ENCODE assay signal across 8 mouse cellular contexts in the genomic region with DNA sequence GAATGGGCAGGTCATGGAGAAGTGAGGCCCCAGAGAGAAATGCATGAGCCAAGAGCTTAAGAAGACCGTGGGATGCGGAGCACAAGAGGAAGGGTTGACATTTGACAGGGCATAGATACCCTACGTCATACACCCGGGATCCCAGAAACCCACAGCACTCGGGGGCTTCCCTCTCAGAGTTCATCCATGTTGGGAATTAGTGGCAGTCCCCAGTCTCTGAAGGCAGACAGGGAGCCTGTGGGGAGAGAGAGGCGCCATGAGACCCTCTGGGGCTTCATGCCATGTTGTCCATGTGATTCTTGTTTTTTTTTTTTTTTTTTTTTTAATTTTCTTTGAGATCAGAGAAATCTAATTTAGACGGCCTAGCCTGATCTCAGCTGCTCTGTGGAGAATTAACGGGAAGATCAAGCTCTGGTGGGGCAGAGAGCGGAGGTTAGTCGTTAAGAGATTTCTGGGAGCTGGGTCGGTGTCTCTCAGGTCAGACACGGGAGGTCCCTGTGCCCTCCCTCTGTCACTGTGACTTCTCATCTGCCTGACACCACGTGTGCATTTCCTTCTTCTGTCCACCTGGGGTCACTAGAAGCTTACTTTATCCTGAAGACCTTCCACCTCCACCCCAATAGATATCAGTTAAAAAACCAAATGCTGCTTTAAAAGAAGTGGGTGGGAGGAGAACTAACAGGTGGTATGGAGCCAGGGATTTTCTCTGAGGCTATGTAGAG. TPM values are rescaled to one million over a fixed set of nuclear protein-coding genes. Genes with fewer than 3 reads are reported as not detected.
DNase-seq lines count a peak whose midpoint lies in the region; ATAC-seq lines count a peak whose summit lies in the region.

No protein-coding gene starts in this region.

- peak; percentile 38 for DNase-seq in adrenal gland, postnatal 10 days
- no peak for DNase-seq in adrenal gland, adult 18-20 months (ENCODE audit: low spot score in 2 of 2)
- peak; percentile 43 to 54 for DNase-seq in layer of hippocampus, adult 8-10 months (ENCODE audit: low spot score in 2 of 2)
- DNase-seq in layer of hippocampus, adult 9-10 months (ENCODE audit: low spot score), result no peak
- DNase-seq in T-cell, adult 2 months (ENCODE audit: low spot score), result peak; percentile 6
- peak; percentile 59 for DNase-seq in forelimb bud, embryonic 11.5 days (ENCODE audit: low read depth, low spot score)
- DNase-seq in lung, postnatal 10 days, result peak; percentile 64

- no peak for ATAC-seq in inflammation-experienced regulatory T-cells, adult 6 months

RNA-seq across cellular contexts. Expression of gene Nnmt, which starts 40.1 kb away (rescaled TPM):
- total RNA-seq in adrenal gland, postnatal 10 days (2021), result 10 to 100 TPM; 13.9 to 20.8 TPM
- total RNA-seq in adrenal gland, adult 18-20 months (2021), result 10 to 100 TPM; 24.5 to 55.3 TPM
- 1 to 10 TPM; 1.5 to 2.9 (median 2.6) TPM for total RNA-seq in layer of hippocampus, adult 8-10 months (2022)
- under 1 TPM in 1 of 3 experiments, not detected in 2; 0.50 TPM for polyA plus RNA-seq in inflammation-experienced regulatory T-cells, adult 6 months (2017; shearing (Covaris generic))

Comparison
In these comparisons a context has a peak if more than half of its experiments do, and no peak if none do; other contexts are left out.
1. DNase-seq: peak in adrenal gland, postnatal 10 days (single experiment), layer of hippocampus, adult 8-10 months (2 of 2), T-cell, adult 2 months (single experiment), forelimb bud, embryonic 11.5 days (single experiment) and lung, postnatal 10 days (single experiment); none in adrenal gland, adult 18-20 months (0 of 2) and layer of hippocampus, adult 9-10 months (single experiment).